Mouse (Mus musculus) heart, postnatal 0 days (tissue): ENCODE measurements around the gene Tmem234.

Source experiments
- CTCF ChIP-seq: IDR thresholded peaks from 2 replicates; pipeline ENCODE4 v1.5.1; 2016; ENCODE audit warnings: antibody characterized with exemption, control low read depth, low read depth
- EP300 ChIP-seq: IDR thresholded peaks from 2 replicates; pipeline ENCODE4 v1.6.1; 2016; ENCODE audit warnings: antibody characterized with exemption, low read depth

GRCm38 (mm10) chr4:129610026-129610425 lies 9.6 kb downstream of the Tmem234 start:
- TF ChIP-seq CTCF = no peak
- no peak for TF ChIP-seq EP300
